Mouse (Mus musculus) heart, embryonic 14.5 days (tissue): Measurements from ENCODE around the gene Anapc16. TPM values are rescaled to one million over a fixed set of nuclear protein-coding genes. Genes with fewer than 3 reads are reported as not detected.

ENCODE experiments used
- ATAC-seq: fragments of 200-750 bp; cut with Nextera tagmentation; 2 replicates; pipeline ENCODE4 v1.8.0; 2017; ENCODE audit warnings: low read depth, moderate TSS enrichment; ENCODE audit not compliant: insufficient number of reproducible peaks, insufficient read depth, low FRiP score
- H3K27ac ChIP-seq, 2 experiments: fragments of 200-500 bp in 1 of 2; fragments of 300-500 bp in 1 of 2; sonication (generic) in 1 of 2; replicated peaks in 1 of 2; 2 replicates each; pipeline ENCODE4 v1.5.1; 2012 to 2014; ENCODE audit warnings: low read depth in 2 of 2, low read length in 2 of 2, control low read depth in 1 of 2, mild to moderate bottlenecking in 1 of 2, mixed read lengths in 1 of 2; ENCODE audit not compliant: control insufficient read depth in 1 of 2, insufficient read depth in 1 of 2
- H3K27me3 ChIP-seq: fragments of 300-500 bp; sonication (generic); 2 replicates; pipeline ENCODE4 v1.6.1; 2014; ENCODE audit warnings: mild to moderate bottlenecking, low read length, control low read depth; ENCODE audit not compliant: control insufficient read depth, insufficient read depth
- H3K36me3 ChIP-seq: fragments of 300-500 bp; sonication (generic); 2 replicates; pipeline ENCODE4 v1.6.1; 2014; ENCODE audit warnings: mild to moderate bottlenecking, control low read depth, low read length, mixed read lengths; ENCODE audit not compliant: control insufficient read depth, insufficient read depth
- H3K4me1 ChIP-seq, 2 experiments: fragments of 200-500 bp in 1 of 2; fragments of 300-500 bp in 1 of 2; sonication (generic) in 1 of 2; 2 replicates each; pipeline ENCODE4 v1.6.1; 2012 to 2014; ENCODE audit warnings: low read length in 2 of 2, control low read depth in 1 of 2, mixed read lengths in 1 of 2; ENCODE audit not compliant: control insufficient read depth in 2 of 2, insufficient read depth in 2 of 2
- H3K4me2 ChIP-seq: fragments of 300-500 bp; sonication (generic); 2 replicates; pipeline ENCODE4 v1.6.1; 2014; ENCODE audit warnings: mild to moderate bottlenecking, low read length
- H3K4me3 ChIP-seq, 2 experiments: fragments of 200-500 bp in 1 of 2; fragments of 300-500 bp in 1 of 2; sonication (generic) in 1 of 2; 2 replicates each; pipeline ENCODE4 v1.5.1; 2012 to 2014; ENCODE audit warnings: low read length in 2 of 2, mild to moderate bottlenecking in 2 of 2, control low read depth in 1 of 2, low read depth in 1 of 2, moderate library complexity in 1 of 2; ENCODE audit not compliant: control insufficient read depth in 1 of 2, insufficient read depth in 1 of 2
- H3K9ac ChIP-seq: fragments of 300-500 bp; sonication (generic); 2 replicates; pipeline ENCODE4 v1.6.1; 2014; ENCODE audit warnings: mild to moderate bottlenecking, low read length
- H3K9me3 ChIP-seq: fragments of 300-500 bp; sonication (generic); 2 replicates; pipeline ENCODE4 v1.6.1; 2016; ENCODE audit warnings: low read length, control low read depth; ENCODE audit not compliant: control insufficient read depth
- WGBS: fragments of 180-500 bp; shearing (Covaris S2); extraction: QIAGEN DNeasy Blood & Tissue Kit; methylation state at CpG from one replicate; pipeline ENCODE4 v1.1.7; 2014; 5-methylcytosine and 5-hydroxymethylcytosine counted together
- polyA plus RNA-seq: library from polyadenylated mRNA; unstranded; fragments of >200 nt; fragmentation: Nextera tagmentation; extraction: Ambion mirVana; gene quantifications from 2 replicates; pipeline ENCODE4 v1.2.1, GENCODE M21; 2014

Anapc16 gene
- polyA plus RNA-seq, 1 experiment from 2014 or later: 103 TPM

DNA sequence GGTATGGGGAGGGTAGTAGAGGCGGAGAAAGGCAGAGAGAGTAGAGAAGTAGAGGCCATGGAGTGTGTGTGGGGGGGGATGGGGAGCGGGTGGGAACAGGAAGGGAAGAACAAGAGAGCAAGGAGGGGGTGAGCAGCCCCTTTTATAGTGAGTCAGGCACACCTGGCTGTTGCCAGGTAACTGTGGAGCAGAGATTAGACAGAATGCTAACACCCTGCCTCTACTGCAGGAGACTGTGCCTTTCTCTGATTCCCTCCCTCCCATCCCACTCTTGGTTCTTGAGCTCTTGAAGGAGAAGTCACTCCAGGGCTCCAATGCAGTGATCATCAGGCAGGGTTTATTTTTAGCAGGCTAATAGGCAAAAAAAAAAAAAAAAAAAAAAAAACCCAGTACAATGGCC is 29.7 kb upstream of the Anapc16 start:
- no peaks in the 10 kb centered on the region for H3K36me3 ChIP-seq

GRCm38 (mm10) chr10:60031985-60032384 is 29.1 kb upstream of the Anapc16 start:
- no peaks in the 10 kb centered on the region for H3K27me3 ChIP-seq
- H3K9ac ChIP-seq: no peak overlapping the region
- H3K27ac ChIP-seq: no peak overlapping the region
- H3K9me3 ChIP-seq: no peaks in the 10 kb centered on the region
- no peak for ATAC-seq
- no peak overlapping the region for H3K4me3 ChIP-seq
- peaks cover 11% of the 10 kb centered on the region in 2 experiments for H3K4me1 ChIP-seq
- H3K36me3 ChIP-seq: no peaks in the 10 kb centered on the region
- no peak overlapping the region for H3K4me2 ChIP-seq
- 52% methylated on average over 2 of the region's 2 CpGs for WGBS

More for the DNA sequence above, 29.7 kb upstream of the Anapc16 start:
- H3K4me1 ChIP-seq: peaks cover 11% of the 10 kb centered on the region in 2 experiments
- no peaks in the 10 kb centered on the region for H3K27me3 ChIP-seq
- no peak overlapping the region for H3K4me3 ChIP-seq
- H3K27ac ChIP-seq: no peak overlapping the region
- H3K9me3 ChIP-seq: no peaks in the 10 kb centered on the region
- ATAC-seq: no peak
- no peak overlapping the region for H3K9ac ChIP-seq
- 61% methylated on average over 2 of the region's 2 CpGs for WGBS
- H3K4me2 ChIP-seq: no peak overlapping the region

DNA sequence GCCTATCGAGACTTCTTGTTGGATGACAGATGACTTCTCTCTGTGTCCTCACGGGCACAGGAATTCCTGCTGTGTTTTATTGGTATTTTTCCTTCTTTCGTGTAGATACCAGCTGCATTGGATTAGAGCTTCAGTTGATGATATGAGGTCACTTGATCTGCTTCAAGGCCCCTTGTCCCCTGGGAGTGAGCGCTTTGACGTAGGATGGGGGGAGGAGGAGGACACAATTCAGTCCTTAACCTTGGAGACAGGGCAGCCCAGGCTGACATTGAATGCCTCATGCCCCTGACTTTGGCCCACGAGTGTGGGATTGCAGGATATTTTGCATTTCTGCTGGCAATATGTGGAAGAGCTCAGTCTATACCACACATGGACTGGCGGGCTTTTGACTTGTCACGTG is 28.6 kb upstream of the Anapc16 start:
- no peak for ATAC-seq
- WGBS: 75% methylated on average over 8 of the region's 8 CpGs
- no peak overlapping the region for H3K27ac ChIP-seq

DNA sequence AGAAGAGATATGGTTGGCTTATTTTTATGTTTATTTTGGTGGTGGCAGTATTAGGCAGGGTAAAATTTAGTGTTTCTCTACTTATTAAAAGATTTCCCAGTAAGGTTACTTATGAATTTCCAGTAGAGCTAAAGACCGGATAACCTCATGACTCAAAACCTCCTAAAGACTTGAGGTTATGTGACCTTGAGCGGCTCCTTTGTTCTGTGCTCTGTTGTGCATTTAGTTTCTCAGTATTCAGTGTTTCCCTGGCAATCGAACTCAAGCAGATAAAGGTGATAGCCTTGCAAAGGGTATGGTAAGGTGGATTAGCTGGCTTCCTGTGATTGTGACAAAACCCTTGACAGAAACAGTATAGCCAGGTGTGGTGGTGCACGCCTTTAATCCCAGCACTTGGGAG is 26.5 kb upstream of the Anapc16 start:
- ATAC-seq: no peak
- H3K4me3 ChIP-seq: no peak overlapping the region
- no peaks in the 10 kb centered on the region for H3K27me3 ChIP-seq
- 0 out of 2 replicates have a peak, but pooled peaks cover 4% of the 10 kb centered on the region for H3K36me3 ChIP-seq
- H3K4me1 ChIP-seq: peaks cover 11 to 18% of the 10 kb centered on the region in 2 experiments
- no peaks in the 10 kb centered on the region for H3K9me3 ChIP-seq
- WGBS: 87% methylated on average over 4 of the region's 4 CpGs
- H3K4me2 ChIP-seq: no peak overlapping the region
- H3K9ac ChIP-seq: no peak overlapping the region
- no peak overlapping the region for H3K27ac ChIP-seq

More for the DNA sequence above, 28.6 kb upstream of the Anapc16 start:
- Histone ChIP-seq H3K27me3 (no peaks in the 10 kb centered on the region), H3K4me1 (peaks cover 11 to 14% of the 10 kb centered on the region in 2 experiments), H3K9ac (no peak overlapping the region), H3K4me2 (no peak overlapping the region), H3K9me3 (no peaks in the 10 kb centered on the region), H3K36me3 (no peaks in the 10 kb centered on the region), H3K4me3 (no peak overlapping the region)

- Histone ChIP-seq H3K36me3 (0 out of 2 replicates have a peak, but pooled peaks cover 4% of the 10 kb centered on the region), H3K27me3 (no peaks in the 10 kb centered on the region), H3K27ac (no peak overlapping the region), H3K4me3 (no peak overlapping the region), H3K9ac (no peak overlapping the region), H3K4me1 (peaks cover 11 to 18% of the 10 kb centered on the region in 2 experiments), H3K4me2 (no peak overlapping the region), H3K9me3 (no peaks in the 10 kb centered on the region)
- no peak for ATAC-seq
- 74% methylated on average over 7 of the region's 7 CpGs for WGBS
Observed at GRCm38 (mm10) chr10:60028979-60029378, 26.0 kb upstream of the Anapc16 start.

DNA sequence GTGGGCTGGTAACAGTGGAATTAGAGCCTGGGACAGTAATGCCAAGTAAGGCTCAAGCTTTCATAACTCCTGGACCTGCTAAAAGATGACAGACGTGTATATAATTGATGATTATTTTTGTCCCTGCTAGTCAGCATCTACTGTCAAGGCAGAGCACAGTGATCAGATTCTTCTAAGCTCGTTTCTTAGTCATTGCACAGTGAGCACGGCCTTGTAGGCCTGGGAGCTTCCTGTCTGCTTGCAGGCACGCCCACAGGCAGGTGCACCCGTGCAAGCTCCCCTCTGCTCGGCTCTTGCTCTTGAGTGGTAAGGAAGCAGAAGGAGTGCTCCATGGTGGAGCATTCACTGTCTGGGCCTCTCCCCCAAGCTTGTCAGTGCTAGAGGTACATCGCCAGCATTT is 25.2 kb upstream of the Anapc16 start:
- ATAC-seq: no peak
- no peaks in the 10 kb centered on the region for H3K27me3 ChIP-seq
- H3K4me1 ChIP-seq: peaks cover 11 to 18% of the 10 kb centered on the region in 2 experiments
- no peak overlapping the region for H3K27ac ChIP-seq
- no peak overlapping the region for H3K4me2 ChIP-seq
- WGBS: 82% methylated on average over 7 of the region's 7 CpGs
- H3K9ac ChIP-seq: no peak overlapping the region
- 0 out of 2 replicates have a peak, but pooled peaks cover 4% of the 10 kb centered on the region for H3K36me3 ChIP-seq
- H3K4me3 ChIP-seq: no peak overlapping the region
- no peaks in the 10 kb centered on the region for H3K9me3 ChIP-seq

GRCm38 (mm10) chr10:60027619-60028084 is 24.7 kb upstream of the Anapc16 start:
- Histone ChIP-seq H3K4me1 (peaks cover 11 to 14% of the 10 kb centered on the region in 2 experiments), H3K4me2 (no peak overlapping the region), H3K9ac (no peak overlapping the region), H3K9me3 (no peaks in the 10 kb centered on the region), H3K27ac (no peak overlapping the region), H3K36me3 (0 out of 2 replicates have a peak, but pooled peaks cover 4% of the 10 kb centered on the region), H3K4me3 (no peak overlapping the region), H3K27me3 (no peaks in the 10 kb centered on the region)
- no peak for ATAC-seq
- 75% methylated on average over 2 of the region's 2 CpGs for WGBS
